Mouse (Mus musculus): ENCODE results near the gene Slc9a9. TPM values are rescaled to one million over a fixed set of nuclear protein-coding genes. Genes with fewer than 3 reads are reported as not detected.

Gene Slc9a9
- total and polyA plus RNA-seq, 3 experiments = 0.46 to 0.71 TPM; not detected in 1

DNA sequence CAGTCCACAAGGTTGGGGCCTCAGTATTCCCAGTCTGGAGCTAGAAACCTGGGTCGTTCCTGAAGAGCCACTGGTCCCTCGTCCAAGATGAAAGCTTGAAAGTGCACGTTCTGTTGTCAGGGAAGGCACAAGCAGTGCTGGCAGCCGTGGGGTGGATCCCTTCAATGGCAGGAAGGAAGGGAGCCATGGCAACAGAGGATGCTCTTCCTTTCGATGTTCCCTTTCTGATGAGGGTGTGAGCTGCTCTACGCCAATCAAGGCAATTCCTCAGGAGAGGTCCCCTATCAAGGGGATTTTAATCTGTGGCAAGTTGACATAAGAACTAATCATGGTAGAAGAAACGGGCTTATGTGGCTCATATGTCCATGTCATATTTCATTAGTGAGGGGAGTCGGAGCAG lies 135.8 kb downstream of the Slc9a9 start:
- H3K36me3 ChIP-seq (ENCODE audit: control insufficient read depth in 1 of 2, insufficient read depth in 2 of 2, low read length in 2 of 2) = no peaks in the 10 kb centered on the region
- no peaks in the 10 kb centered on the region for H3K4me1 ChIP-seq (ENCODE audit: control insufficient read depth in 1 of 2, insufficient read depth in 2 of 2, low read length in 2 of 2)
- DNase-seq (ENCODE audit: low read depth, low spot score) = no peak
- H3K79me2 ChIP-seq (ENCODE audit: control insufficient read depth, insufficient read depth, low read length, poor library complexity) = no peaks in the 10 kb centered on the region
- TF ChIP-seq MAX (IDR thresholded peaks at IDR 0.05; ENCODE audit: low read length) (no peak), HCFC1 (IDR thresholded peaks at IDR 0.05; ENCODE audit: low read depth, low read length) (no peak), JUND (IDR thresholded peaks at IDR 0.05; ENCODE audit: low read depth, low read length) (no peak), GABPA (IDR thresholded peaks at IDR 0.05; ENCODE audit: low read depth, low read length) (no peak), USF1 (IDR thresholded peaks at IDR 0.05; ENCODE audit: low read depth, low read length) (no peak), MYB (IDR thresholded peaks at IDR 0.05; ENCODE audit: low read depth, low read length) (no peak), ZC3H11A (IDR thresholded peaks at IDR 0.05; ENCODE audit: low read depth, low read length) (no peak), MAFK (IDR thresholded peaks at IDR 0.05; ENCODE audit: borderline replicate concordance, low read depth, low read length) (no peak), ELF1 (IDR thresholded peaks at IDR 0.05; ENCODE audit: low read depth, low read length) (no peak), POLR2A (IDR thresholded peaks at IDR 0.05; ENCODE audit: control insufficient read depth in 1 of 2, insufficient read depth in 1 of 2, low read depth in 1 of 2, low read length in 2 of 2, poor library complexity in 1 of 2) (no peak), SIN3A (IDR thresholded peaks at IDR 0.05; ENCODE audit: low read length) (no peak), POLR2AphosphoS5 (IDR thresholded peaks at IDR 0.05; ENCODE audit: borderline replicate concordance, low read depth, low read length) (no peak), SMC3 (IDR thresholded peaks at IDR 0.05; ENCODE audit: low read depth, low read length) (no peak), NELFE (IDR thresholded peaks at IDR 0.05; ENCODE audit: low read depth, low read length) (no peak), CHD2 (IDR thresholded peaks at IDR 0.05; ENCODE audit: low read length) (no peak), E2F4 (IDR thresholded peaks at IDR 0.05; ENCODE audit: borderline replicate concordance, low read depth, low read length) (no peak), MXI1 (IDR thresholded peaks at IDR 0.05; ENCODE audit: low read depth, low read length) (no peak)
- no peak overlapping the region for H3K9ac ChIP-seq (ENCODE audit: control insufficient read depth, low read depth, low read length, poor library complexity, severe bottlenecking)
- no peaks in the 10 kb centered on the region for H3K27me3 ChIP-seq (ENCODE audit: control insufficient read depth in 1 of 2, insufficient read depth in 2 of 2, low read length in 2 of 2)
- H3K9me3 ChIP-seq (replicated peaks; ENCODE audit: insufficient read depth, low read length) = no peaks in the 10 kb centered on the region
- H3K4me3 ChIP-seq (ENCODE audit: control insufficient read depth in 1 of 2, insufficient read depth in 1 of 2, low read depth in 2 of 2, low read length in 2 of 2) = no peak overlapping the region
- no peak overlapping the region for H3K27ac ChIP-seq (ENCODE audit: control insufficient read depth, low read depth, low read length)

DNA sequence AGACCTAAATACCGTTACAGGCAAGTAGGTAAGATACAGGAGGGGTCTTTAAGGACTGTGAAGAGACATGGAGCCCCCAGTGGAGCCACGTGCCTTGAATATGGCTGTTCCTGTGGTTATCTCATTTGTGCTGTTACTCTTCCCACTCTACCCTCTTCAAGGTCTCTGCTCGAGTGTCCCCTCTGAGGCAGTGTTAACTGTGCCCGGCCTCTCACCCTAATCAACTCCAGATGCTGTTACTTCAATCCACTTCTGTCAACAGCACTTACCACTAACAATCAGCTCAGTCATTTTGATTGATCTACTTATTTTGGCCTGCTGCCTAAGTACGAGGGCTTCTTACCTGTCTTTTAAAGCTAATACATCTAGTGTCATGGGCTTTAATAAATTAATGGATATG lies 145.8 kb downstream of the Slc9a9 start:
- Histone ChIP-seq H3K9ac (ENCODE audit: control insufficient read depth, low read depth, low read length, poor library complexity, severe bottlenecking) (no peak overlapping the region), H3K4me1 (ENCODE audit: control insufficient read depth in 1 of 2, insufficient read depth in 2 of 2, low read length in 2 of 2) (no peaks in the 10 kb centered on the region), H3K36me3 (ENCODE audit: control insufficient read depth in 1 of 2, insufficient read depth in 2 of 2, low read length in 2 of 2) (no peaks in the 10 kb centered on the region), H3K27ac (ENCODE audit: control insufficient read depth, low read depth, low read length) (no peak overlapping the region), H3K4me3 (ENCODE audit: control insufficient read depth in 1 of 2, insufficient read depth in 1 of 2, low read depth in 2 of 2, low read length in 2 of 2) (no peak overlapping the region), H3K9me3 (replicated peaks; ENCODE audit: insufficient read depth, low read length) (no peaks in the 10 kb centered on the region), H3K27me3 (ENCODE audit: control insufficient read depth in 1 of 2, insufficient read depth in 2 of 2, low read length in 2 of 2) (no peaks in the 10 kb centered on the region), H3K79me2 (ENCODE audit: control insufficient read depth, insufficient read depth, low read length, poor library complexity) (no peaks in the 10 kb centered on the region)
- no peak for DNase-seq (ENCODE audit: low read depth, low spot score)
- no peak for TF ChIP-seq JUND (IDR thresholded peaks at IDR 0.05; ENCODE audit: low read depth, low read length)
- TF ChIP-seq MYC (IDR thresholded peaks at IDR 0.05; ENCODE audit: low read depth, low read length) = no peak
- TF ChIP-seq SIN3A (IDR thresholded peaks at IDR 0.05; ENCODE audit: low read length) = no peak
- TF ChIP-seq TBP (IDR thresholded peaks at IDR 0.05; ENCODE audit: low read depth, low read length) = no peak
- no peak for TF ChIP-seq MAZ (IDR thresholded peaks at IDR 0.05; ENCODE audit: low read depth, low read length)
- TF ChIP-seq ELF1 (IDR thresholded peaks at IDR 0.05; ENCODE audit: low read depth, low read length) = no peak
- no peak for TF ChIP-seq TAL1 (IDR thresholded peaks at IDR 0.05; ENCODE audit: low read length)
- no peak for TF ChIP-seq CHD1 (IDR thresholded peaks at IDR 0.05; ENCODE audit: low read depth, low read length)
- TF ChIP-seq ZMIZ1 (IDR thresholded peaks at IDR 0.05; ENCODE audit: low read depth, low read length) = no peak
- no peak for TF ChIP-seq KAT2A (conservative IDR thresholded peaks at IDR 0.05; ENCODE audit: low read depth, low read length)
- TF ChIP-seq ZC3H11A (IDR thresholded peaks at IDR 0.05; ENCODE audit: low read depth, low read length) = no peak

All from MEL (cell line).